31 mouse cellular contexts compared by ENCODE assay signal in genomic region chr8:53140041-53140440, GRCm38 (mm10).
DNase-seq lines count a peak whose midpoint lies in the region; ATAC-seq and TF ChIP-seq lines count a peak whose summit lies in the region.
"Had no signal": no experiment of that assay in that cellular context is flagged by ENCODE, and none has a peak within 500 bp of the region (broad histone marks: within the 10 kb centered on the region; RNA-seq: fewer than 3 reads in every experiment).

No protein-coding gene starts in this region.

- no peaks in the 10 kb centered on the region for H3K36me3 ChIP-seq in kidney, embryonic 16.5 days (ENCODE audit: insufficient read depth, low read length)
- no peaks in the 10 kb centered on the region for H3K36me3 ChIP-seq in lung, embryonic 14.5 days (ENCODE audit: insufficient read depth)
- H3K36me3 ChIP-seq: embryonic facial prominence, embryonic 12.5 days; embryonic facial prominence, embryonic 15.5 days; G1E; heart, embryonic 10.5 days; heart, embryonic 13.5 days had no signal

- no peaks in the 10 kb centered on the region for H3K27me3 ChIP-seq in kidney, embryonic 16.5 days (ENCODE audit: insufficient read depth, low read length)
- H3K27me3 ChIP-seq in lung, embryonic 14.5 days (ENCODE audit: insufficient read depth, low read length) = no peaks in the 10 kb centered on the region
- H3K27me3 ChIP-seq: CH12.LX; embryonic facial prominence, embryonic 12.5 days; embryonic facial prominence, embryonic 15.5 days; heart, embryonic 13.5 days; Patski had no signal

- no peaks in the 10 kb centered on the region for H3K4me1 ChIP-seq in kidney, embryonic 16.5 days (ENCODE audit: insufficient read depth, low read length)
- no peaks in the 10 kb centered on the region for H3K4me1 ChIP-seq in lung, embryonic 14.5 days (ENCODE audit: insufficient read depth)
- H3K4me1 ChIP-seq: embryonic facial prominence, embryonic 12.5 days; embryonic facial prominence, embryonic 15.5 days; heart, embryonic 10.5 days; heart, embryonic 13.5 days had no signal

- no peak for TF ChIP-seq CTCF in lung, embryonic 14.5 days (IDR thresholded peaks at IDR 0.05; ENCODE audit: low read depth)

- H3K27ac ChIP-seq in kidney, embryonic 16.5 days (ENCODE audit: low read length) = no peak overlapping the region
- no peak overlapping the region for H3K27ac ChIP-seq in lung, embryonic 14.5 days (ENCODE audit: low read depth)
- H3K27ac ChIP-seq: embryonic facial prominence, embryonic 12.5 days; embryonic facial prominence, embryonic 15.5 days; gastrocnemius, adult 2 months; heart, adult 2 months; heart, embryonic 10.5 days; heart, embryonic 13.5 days; hindbrain, embryonic 14.5 days; hindbrain, postnatal 0 days had no signal

- H3K4me3 ChIP-seq in kidney, embryonic 16.5 days (ENCODE audit: low read length) = no peak overlapping the region
- no peak overlapping the region for H3K4me3 ChIP-seq in lung, embryonic 14.5 days (ENCODE audit: low read depth, low read length)
- H3K4me3 ChIP-seq: embryonic facial prominence, embryonic 12.5 days; embryonic facial prominence, embryonic 15.5 days; gastrocnemius, adult 2 months; heart, adult 2 months; heart, embryonic 10.5 days; heart, embryonic 13.5 days had no signal

- WGBS in kidney, embryonic 16.5 days = 18% methylated on average over 6 of the region's 6 CpGs
- 54% methylated on average over 6 of the region's 6 CpGs for WGBS in lung, embryonic 14.5 days

- DNase-seq in heart, adult 11 months = peak; percentile 43
- no peak for DNase-seq in heart, adult 18-20 months
- DNase-seq in kidney, postnatal 10 days = no peak
- DNase-seq in lung, embryonic 14.5 days = peak; percentile 7
- no peak for DNase-seq in lung, postnatal 25 days (ENCODE audit: low spot score)
- DNase-seq in mesoderm, embryonic 11.5 days (ENCODE audit: low read depth, low spot score) = peak; percentile 15
- no peak for DNase-seq in adrenal gland, postnatal 36 days
- DNase-seq: adrenal gland, adult 2 months; adrenal gland, postnatal 14 days; B cell, adult 2 months; cerebellum, adult 11-12 months; cerebellum, adult 8-10 months; cerebellum, postnatal 10 days; cerebellum, postnatal 36 days; forebrain, postnatal 0 days; gastrocnemius, adult 2 months; gastrocnemius, postnatal 14 days; heart, adult 2 months; heart, postnatal 14 days; heart, postnatal 4 days had no signal

- H3K4me2 ChIP-seq in kidney, embryonic 16.5 days (replicated peaks; ENCODE audit: low read depth, low read length) = peak overlapping the region; percentile 6; the same call in 1 of the 2 replicates
- no peak overlapping the region for H3K4me2 ChIP-seq in lung, embryonic 14.5 days
- H3K4me2 ChIP-seq: embryonic facial prominence, embryonic 12.5 days; embryonic facial prominence, embryonic 15.5 days; heart, embryonic 13.5 days; hindbrain, embryonic 14.5 days had no signal

- ATAC-seq in kidney, embryonic 16.5 days (ENCODE audit: low FRiP score, low TSS enrichment) = peak; percentile 74; the same call in 1 of the 2 replicates
- ATAC-seq in lung, embryonic 14.5 days (ENCODE audit: insufficient read depth) = no peak
- ATAC-seq: forebrain, embryonic 14.5 days; forebrain, postnatal 0 days; hindbrain, postnatal 0 days; Patski had no signal

- no peak overlapping the region for H3K9ac ChIP-seq in kidney, embryonic 16.5 days (replicated peaks; ENCODE audit: low read length)
- no peak overlapping the region for H3K9ac ChIP-seq in lung, embryonic 14.5 days
- H3K9ac ChIP-seq: embryonic facial prominence, embryonic 12.5 days; embryonic facial prominence, embryonic 15.5 days; forebrain, postnatal 0 days; heart, embryonic 13.5 days; hindbrain, embryonic 14.5 days had no signal

- no peaks in the 10 kb centered on the region for H3K9me3 ChIP-seq in kidney, embryonic 16.5 days (ENCODE audit: low read length)
- no peaks in the 10 kb centered on the region for H3K9me3 ChIP-seq in lung, embryonic 14.5 days (ENCODE audit: low read depth, low read length)
- H3K9me3 ChIP-seq: embryonic facial prominence, embryonic 12.5 days; embryonic facial prominence, embryonic 15.5 days; G1E; heart, embryonic 10.5 days; heart, embryonic 13.5 days had no signal

Comparison
In these comparisons a context has a peak if more than half of its experiments do, and no peak if none do; other contexts are left out.
1. DNase-seq: peak in heart, adult 11 months (single experiment), lung, embryonic 14.5 days (single experiment) and mesoderm, embryonic 11.5 days (single experiment); none in heart, adult 18-20 months (0 of 2), kidney, postnatal 10 days (single experiment), lung, postnatal 25 days (single experiment) and adrenal gland, postnatal 36 days (0 of 2).